Mouse (Mus musculus) hindbrain, embryonic 14.5 days (tissue): ENCODE results near the gene Gpr3. TPM values are rescaled to one million over a fixed set of nuclear protein-coding genes. Genes with fewer than 3 reads are reported as not detected.

ENCODE experiments used
- ATAC-seq: fragments of 200-750 bp; cut with Nextera tagmentation; 2 replicates; pipeline ENCODE4 v1.8.0; 2017; ENCODE audit warnings: moderate number of reproducible peaks, mild to moderate bottlenecking, moderate TSS enrichment, moderate library complexity; ENCODE audit not compliant: low FRiP score
- DNase-seq: peaks from one replicate; pipeline ENCODE4 v3.0.0-alpha.2; 2015; ENCODE audit warnings: low spot score
- H3K27ac ChIP-seq: fragments of 300-500 bp; sonication (generic); 2 replicates; pipeline ENCODE4 v1.5.1; 2014; ENCODE audit warnings: mild to moderate bottlenecking, moderate library complexity
- H3K27me3 ChIP-seq: fragments of 300-500 bp; sonication (generic); 2 replicates; pipeline ENCODE4 v1.6.1; 2014; ENCODE audit warnings: mild to moderate bottlenecking, low read length, mixed read lengths; ENCODE audit not compliant: control insufficient read depth, insufficient read depth
- H3K36me3 ChIP-seq: fragments of 300-500 bp; sonication (generic); replicated peaks from 2 replicates; pipeline ENCODE4 v1.6.1; 2014; ENCODE audit not compliant: control insufficient read depth, insufficient read depth
- H3K4me1 ChIP-seq: fragments of 300-500 bp; sonication (generic); replicated peaks from 2 replicates; pipeline ENCODE4 v1.6.1; 2014; ENCODE audit warnings: antibody characterized with exemption, low read length, mixed read lengths; ENCODE audit not compliant: control insufficient read depth, insufficient read depth
- H3K4me2 ChIP-seq: fragments of 300-500 bp; sonication (generic); replicated peaks from 2 replicates; pipeline ENCODE4 v1.6.1; 2014; ENCODE audit warnings: mild to moderate bottlenecking, moderate library complexity
- H3K4me3 ChIP-seq: fragments of 300-500 bp; sonication (generic); replicated peaks from 2 replicates; pipeline ENCODE4 v1.5.1; 2014; ENCODE audit warnings: mild to moderate bottlenecking, low read length
- H3K9ac ChIP-seq: fragments of 300-500 bp; sonication (generic); 2 replicates; pipeline ENCODE4 v1.6.1; 2014
- H3K9me3 ChIP-seq: fragments of 300-500 bp; sonication (generic); 2 replicates; pipeline ENCODE4 v1.6.1; 2016; ENCODE audit warnings: low read length; ENCODE audit not compliant: control insufficient read depth
- WGBS: fragments of 180-500 bp; shearing (Covaris S2); extraction: QIAGEN DNeasy Blood & Tissue Kit; methylation state at CpG from one replicate; pipeline ENCODE4 v1.1.7; 2014; 5-methylcytosine and 5-hydroxymethylcytosine counted together
- polyA plus RNA-seq: library from polyadenylated mRNA; unstranded; fragments of >200 nt; fragmentation: Nextera tagmentation; extraction: Ambion mirVana; gene quantifications from 2 replicates; pipeline ENCODE4 v1.2.1, GENCODE M21; 2014

Gpr3 gene
- polyA plus RNA-seq, 1 experiment from 2014 or later: 1.5 TPM

GRCm38 (mm10) chr4:133196852-133197251 lies 15.5 kb downstream of the Gpr3 start:
- no peak overlapping the region for H3K4me2 ChIP-seq
- H3K9me3 ChIP-seq: no peaks in the 10 kb centered on the region
- peaks cover 52% of the 10 kb centered on the region for H3K4me1 ChIP-seq
- peaks cover 27% of the 10 kb centered on the region for H3K36me3 ChIP-seq
- ATAC-seq (no peak), DNase-seq (no peak)
- H3K27ac ChIP-seq: peak overlapping the region; percentile 86
- H3K27me3 ChIP-seq: no peaks in the 10 kb centered on the region
- H3K4me3 ChIP-seq: no peak overlapping the region
- peak overlapping the region; percentile 41 for H3K9ac ChIP-seq
- WGBS: 30% methylated on average over 7 of the region's 7 CpGs

- Histone ChIP-seq H3K9ac (no peak overlapping the region), H3K27me3 (no peaks in the 10 kb centered on the region), H3K4me1 (peaks cover 49% of the 10 kb centered on the region), H3K9me3 (no peaks in the 10 kb centered on the region), H3K36me3 (peaks cover 34% of the 10 kb centered on the region), H3K27ac (peak overlapping the region; percentile 86; the same call in 1 of the 2 replicates), H3K4me2 (no peak overlapping the region), H3K4me3 (no peak overlapping the region)
- WGBS: 96% methylated on average over 2 of the region's 2 CpGs
- ATAC-seq (no peak), DNase-seq (no peak)
These were observed 16.2 kb downstream of the Gpr3 start for GRCm38 (mm10) chr4:133196136-133196535.

- H3K4me3 ChIP-seq: no peak overlapping the region
- no peaks in the 10 kb centered on the region for H3K9me3 ChIP-seq
- H3K36me3 ChIP-seq: peaks cover 45% of the 10 kb centered on the region
- peaks cover 38% of the 10 kb centered on the region for H3K4me1 ChIP-seq
- H3K27ac ChIP-seq: no peak overlapping the region
- H3K4me2 ChIP-seq: no peak overlapping the region
- ATAC-seq: no peak
- DNase-seq: no peak
- H3K27me3 ChIP-seq: no peaks in the 10 kb centered on the region
- WGBS: 76% methylated on average over 4 of the region's 4 CpGs
- H3K9ac ChIP-seq: no peak overlapping the region
These were observed 17.3 kb downstream of the Gpr3 start for GRCm38 (mm10) chr4:133195014-133195413.

- DNase-seq (no peak), ATAC-seq (no peak)
- 89% methylated on average over 11 of the region's 11 CpGs for WGBS
- H3K4me2 ChIP-seq: no peak overlapping the region
- H3K27ac ChIP-seq: no peak overlapping the region
- H3K27me3 ChIP-seq: no peaks in the 10 kb centered on the region
- H3K9ac ChIP-seq: no peak overlapping the region
- H3K36me3 ChIP-seq: peaks cover 50% of the 10 kb centered on the region
- H3K4me1 ChIP-seq: peaks cover 33% of the 10 kb centered on the region
- H3K4me3 ChIP-seq: no peak overlapping the region
- H3K9me3 ChIP-seq: no peaks in the 10 kb centered on the region
These were observed 17.9 kb downstream of the Gpr3 start for GRCm38 (mm10) chr4:133194482-133194881.

- H3K4me2 ChIP-seq: no peak overlapping the region
- H3K27ac ChIP-seq: no peak overlapping the region
- no peak overlapping the region; the same call in 1 of the 2 replicates for H3K9ac ChIP-seq
- WGBS: 78% methylated on average over 10 of the region's 10 CpGs
- H3K4me3 ChIP-seq: no peak overlapping the region
- ATAC-seq (no peak), DNase-seq (no peak)
- H3K9me3 ChIP-seq: no peaks in the 10 kb centered on the region
- no peaks in the 10 kb centered on the region for H3K27me3 ChIP-seq
- H3K4me1 ChIP-seq: peaks cover 11% of the 10 kb centered on the region; the same call in 1 of the 2 replicates
- peaks cover 64% of the 10 kb centered on the region for H3K36me3 ChIP-seq
These were observed 22.9 kb downstream of the Gpr3 start for GRCm38 (mm10) chr4:133189396-133189795.

- WGBS: 93% methylated on average over 5 of the region's 5 CpGs
- Histone ChIP-seq H3K27ac (no peak overlapping the region), H3K4me3 (no peak overlapping the region), H3K27me3 (no peaks in the 10 kb centered on the region), H3K9me3 (no peaks in the 10 kb centered on the region), H3K4me2 (no peak overlapping the region), H3K36me3 (peaks cover 49% of the 10 kb centered on the region), H3K4me1 (peaks cover 11% of the 10 kb centered on the region; the same call in 1 of the 2 replicates), H3K9ac (no peak overlapping the region)
- no peak for DNase-seq
- no peak for ATAC-seq
These were observed 25.5 kb downstream of the Gpr3 start for GRCm38 (mm10) chr4:133186856-133187255.

GRCm38 (mm10) chr4:133185893-133186292 lies 26.4 kb downstream of the Gpr3 start:
- ATAC-seq (no peak), DNase-seq (no peak)
- Histone ChIP-seq H3K4me1 (peaks cover 11% of the 10 kb centered on the region; the same call in 1 of the 2 replicates), H3K27ac (no peak overlapping the region), H3K27me3 (no peaks in the 10 kb centered on the region), H3K4me2 (no peak overlapping the region), H3K9ac (no peak overlapping the region), H3K36me3 (peaks cover 39% of the 10 kb centered on the region), H3K4me3 (no peak overlapping the region), H3K9me3 (no peaks in the 10 kb centered on the region)
- 85% methylated on average over 8 of the region's 8 CpGs for WGBS

GRCm38 (mm10) chr4:133184898-133185665 lies 27.3 kb downstream of the Gpr3 start:
- ATAC-seq (no peak), DNase-seq (no peak)
- H3K9me3 ChIP-seq: no peaks in the 10 kb centered on the region
- no peak overlapping the region for H3K9ac ChIP-seq
- peak overlapping the region; percentile 63 for H3K27ac ChIP-seq
- 56% methylated on average over 15 of the region's 15 CpGs for WGBS
- H3K4me1 ChIP-seq: peaks cover 11% of the 10 kb centered on the region; the same call in 1 of the 2 replicates
- peaks cover 32% of the 10 kb centered on the region for H3K36me3 ChIP-seq
- H3K27me3 ChIP-seq: no peaks in the 10 kb centered on the region
- no peak overlapping the region for H3K4me2 ChIP-seq
- no peak overlapping the region for H3K4me3 ChIP-seq

GRCm38 (mm10) chr4:133184031-133184897 lies 28.1 kb downstream of the Gpr3 start:
- Histone ChIP-seq H3K4me3 (no peak overlapping the region), H3K27me3 (no peaks in the 10 kb centered on the region), H3K9ac (no peak overlapping the region), H3K4me1 (peaks cover 11% of the 10 kb centered on the region; the same call in 1 of the 2 replicates), H3K9me3 (no peaks in the 10 kb centered on the region), H3K36me3 (peaks cover 28% of the 10 kb centered on the region), H3K4me2 (no peak overlapping the region), H3K27ac (peak overlapping the region; percentile 63)
- ATAC-seq (no peak), DNase-seq (no peak)
- 66% methylated on average over 14 of the region's 14 CpGs for WGBS
